Mouse (Mus musculus): Measurements from ENCODE around the gene Nkx2-1.
"Not testable (repeated sequence)": the region's sequence is repeated elsewhere in the genome, so short reads cannot be mapped to it uniquely, and the experiment has no call there.

Gene Nkx2-1

GRCm38 (mm10) chr12:56536884-56537265, at the start of gene Nkx2-1:
TSS of gene Nkx2-1 (minus strand) at chr12:56536908.
- DNase-seq (ENCODE audit: low spot score) = no peak

GRCm38 (mm10) chr12:56541068-56541467, 4.4 kb upstream of the Nkx2-1 start:
- peak; percentile 67 for DNase-seq (ENCODE audit: low spot score)

- DNase-seq (ENCODE audit: low spot score) = no peak
Measured at GRCm38 (mm10) chr12:56540591-56540990, 3.9 kb upstream of the Nkx2-1 start.

GRCm38 (mm10) chr12:56538601-56539000, 1.9 kb upstream of the Nkx2-1 start:
- DNase-seq (ENCODE audit: low spot score) = no peak

- DNase-seq (ENCODE audit: low spot score) = no peak
Measured at GRCm38 (mm10) chr12:56537931-56538330, 1.2 kb upstream of the Nkx2-1 start.

- no peak for DNase-seq (ENCODE audit: low spot score)
Measured at GRCm38 (mm10) chr12:56537342-56537741, 634 bp upstream of the Nkx2-1 start.

- no peak for DNase-seq (ENCODE audit: low spot score)
Measured at GRCm38 (mm10) chr12:56536174-56536883, 379 bp downstream of the Nkx2-1 start.

GRCm38 (mm10) chr12:56535411-56536173, 1.1 kb downstream of the Nkx2-1 start:
- no peak for DNase-seq (ENCODE audit: low spot score)

GRCm38 (mm10) chr12:56534651-56535326, 1.9 kb downstream of the Nkx2-1 start:
- DNase-seq (ENCODE audit: low spot score) = no peak

- no peak for DNase-seq (ENCODE audit: low spot score)
Measured at GRCm38 (mm10) chr12:56534311-56534650, 2.4 kb downstream of the Nkx2-1 start.

- no peak for DNase-seq (ENCODE audit: low spot score)
Measured at GRCm38 (mm10) chr12:56533501-56534310, 3.0 kb downstream of the Nkx2-1 start.

GRCm38 (mm10) chr12:56532986-56533495, 3.7 kb downstream of the Nkx2-1 start:
- DNase-seq (ENCODE audit: low spot score) = no peak

- DNase-seq (ENCODE audit: low spot score) = no peak
Measured at GRCm38 (mm10) chr12:56532142-56532541, 4.6 kb downstream of the Nkx2-1 start.

- DNase-seq (ENCODE audit: low spot score) = no peak
Measured at GRCm38 (mm10) chr12:56531051-56531620, 5.6 kb downstream of the Nkx2-1 start.

- DNase-seq (ENCODE audit: low spot score) = no peak
Measured at GRCm38 (mm10) chr12:56529931-56530330, 6.8 kb downstream of the Nkx2-1 start.

- no peak for DNase-seq (ENCODE audit: low spot score)
Measured at GRCm38 (mm10) chr12:56528881-56529681, 7.6 kb downstream of the Nkx2-1 start.

- no peak for DNase-seq (ENCODE audit: low spot score)
Measured at GRCm38 (mm10) chr12:56528034-56528570, 8.6 kb downstream of the Nkx2-1 start.

GRCm38 (mm10) chr12:56527071-56527470, 9.6 kb downstream of the Nkx2-1 start:
- no peak for DNase-seq (ENCODE audit: low spot score)

GRCm38 (mm10) chr12:56525219-56525797, 11.4 kb downstream of the Nkx2-1 start:
- not testable (repeated sequence) for DNase-seq (ENCODE audit: low spot score)

- no peak for DNase-seq (ENCODE audit: low spot score)
Measured at GRCm38 (mm10) chr12:56524201-56524600, 12.5 kb downstream of the Nkx2-1 start.

Measured in urinary bladder, postnatal 14 days (tissue).